Mouse (Mus musculus): ENCODE results near the gene Lgals12. TPM values are rescaled to one million over a fixed set of nuclear protein-coding genes. Genes with fewer than 3 reads are reported as not detected.

Gene Lgals12
- 12.0 TPM for polyA plus RNA-seq (2014; fragmentation: Illumina TruSeq; extraction: RNeasy Lipid Tissue Mini Kit (QIAGEN cat#74804); ENCODE audit: low replicate concordance)

GRCm38 (mm10) chr19:7606801-7607689 lies at the start of gene Lgals12:
Lgals12 (minus strand) TSS chr19:7607193.

GRCm38 (mm10) chr19:7611942-7612757 lies 5.2 kb upstream of the Lgals12 start, which contains the start of gene Hrasls5:
Hrasls5 (plus strand) TSS chr19:7612541.

GRCm38 (mm10) chr19:7557328-7557822 lies 49.6 kb downstream of the Lgals12 start, which contains the start of gene Pla2g16:
Pla2g16 (plus strand) TSS chr19:7557459.

Other genes with a start within 250 kb of the Lgals12 start
- gene Spindoc, start 224.2 kb downstream of the Lgals12 start, polyA plus RNA-seq (2014; fragmentation: Illumina TruSeq; extraction: RNeasy Lipid Tissue Mini Kit (QIAGEN cat#74804); ENCODE audit: low replicate concordance), result 1.6 TPM
- gene 2700081O15Rik, start 189.6 kb downstream of the Lgals12 start, polyA plus RNA-seq (2014; fragmentation: Illumina TruSeq; extraction: RNeasy Lipid Tissue Mini Kit (QIAGEN cat#74804); ENCODE audit: low replicate concordance), result 4.3 TPM
- 356 TPM for gene Rtn3, start 123.9 kb downstream of the Lgals12 start, polyA plus RNA-seq (2014; fragmentation: Illumina TruSeq; extraction: RNeasy Lipid Tissue Mini Kit (QIAGEN cat#74804); ENCODE audit: low replicate concordance)
- gene Atl3, start 113.2 kb downstream of the Lgals12 start, polyA plus RNA-seq (2014; fragmentation: Illumina TruSeq; extraction: RNeasy Lipid Tissue Mini Kit (QIAGEN cat#74804); ENCODE audit: low replicate concordance), result 52.6 TPM
- gene Pla2g16, start 49.7 kb downstream of the Lgals12 start, polyA plus RNA-seq (2014; fragmentation: Illumina TruSeq; extraction: RNeasy Lipid Tissue Mini Kit (QIAGEN cat#74804); ENCODE audit: low replicate concordance), result 8.0 TPM
- not detected for gene Hrasls5, start 5.3 kb upstream of the Lgals12 start, polyA plus RNA-seq (2014; fragmentation: Illumina TruSeq; extraction: RNeasy Lipid Tissue Mini Kit (QIAGEN cat#74804); ENCODE audit: low replicate concordance)
- not detected for gene Slc22a19, start 104.1 kb upstream of the Lgals12 start, polyA plus RNA-seq (2014; fragmentation: Illumina TruSeq; extraction: RNeasy Lipid Tissue Mini Kit (QIAGEN cat#74804); ENCODE audit: low replicate concordance)
- not detected for gene Slc22a26, start 195.5 kb upstream of the Lgals12 start, polyA plus RNA-seq (2014; fragmentation: Illumina TruSeq; extraction: RNeasy Lipid Tissue Mini Kit (QIAGEN cat#74804); ENCODE audit: low replicate concordance)

Data from small intestine, adult 10 weeks (tissue).